Mouse (Mus musculus) thymus, postnatal 14 days (tissue): Measurements from ENCODE around the gene Ehmt2.
"Not testable (repeated sequence)": the region's sequence is repeated elsewhere in the genome, so short reads cannot be mapped to it uniquely, and the experiment has no call there.

ENCODE experiments used
- DNase-seq: peaks from one replicate; pipeline ENCODE4 v3.0.0; 2021

The Ehmt2 gene

DNA sequence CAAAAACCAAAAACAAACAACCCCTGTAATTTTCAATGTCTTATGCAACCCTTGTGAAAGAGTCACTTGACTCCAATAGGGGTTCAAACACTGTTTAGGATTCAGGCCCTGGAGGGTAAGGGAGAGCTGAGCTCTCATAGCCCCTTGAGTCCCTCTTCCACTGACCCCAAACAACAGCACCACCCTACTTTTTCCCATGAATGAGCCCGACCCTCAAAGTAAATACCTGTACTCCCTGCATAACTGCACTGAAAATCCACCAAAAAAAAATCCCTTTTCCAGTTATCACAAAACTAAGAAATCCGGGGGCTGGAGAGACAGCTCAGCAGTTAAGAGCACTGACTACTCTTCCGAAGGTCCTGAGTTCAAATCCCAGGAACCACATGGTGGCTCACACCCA lies 57.6 kb downstream of the Ehmt2 start:
- DNase-seq, result no peak

DNA sequence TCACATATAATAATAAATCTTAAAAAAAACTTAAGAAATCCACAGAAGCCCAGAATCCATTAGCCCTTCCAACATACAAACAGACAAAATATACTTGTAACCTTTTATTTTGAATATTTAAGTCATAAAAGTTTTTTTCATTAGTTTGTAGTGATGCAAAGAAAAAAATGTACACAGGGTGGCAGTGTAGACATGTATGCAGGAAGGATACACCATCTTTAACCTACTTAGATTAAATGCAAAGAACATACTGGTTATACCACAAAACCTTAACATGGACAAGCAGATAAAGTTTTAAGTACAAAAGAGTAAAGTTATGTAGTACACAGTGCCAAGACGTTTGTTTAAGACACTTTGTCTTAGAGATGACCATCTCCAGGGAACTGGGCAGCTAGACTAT lies 58.1 kb downstream of the Ehmt2 start:
- no peak for DNase-seq

DNA sequence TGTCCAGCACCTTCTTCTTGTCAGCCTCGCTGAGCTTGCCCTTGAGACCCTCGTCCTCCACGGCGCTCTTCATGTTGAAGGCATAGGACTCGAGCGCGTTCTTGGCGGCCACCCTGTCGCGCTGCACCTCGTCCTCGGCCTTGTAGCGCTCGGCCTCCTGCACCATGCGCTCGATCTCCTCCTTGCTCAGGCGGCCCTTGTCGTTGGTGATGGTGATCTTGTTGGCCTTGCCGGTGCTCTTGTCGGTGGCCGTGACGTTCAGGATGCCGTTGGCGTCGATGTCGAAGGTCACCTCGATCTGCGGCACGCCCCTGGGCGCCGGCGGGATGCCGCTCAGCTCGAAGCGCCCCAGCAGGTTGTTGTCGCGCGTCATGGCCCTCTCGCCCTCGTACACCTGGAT lies 59.0 kb downstream of the Ehmt2 start:
- not testable (repeated sequence) for DNase-seq

DNA sequence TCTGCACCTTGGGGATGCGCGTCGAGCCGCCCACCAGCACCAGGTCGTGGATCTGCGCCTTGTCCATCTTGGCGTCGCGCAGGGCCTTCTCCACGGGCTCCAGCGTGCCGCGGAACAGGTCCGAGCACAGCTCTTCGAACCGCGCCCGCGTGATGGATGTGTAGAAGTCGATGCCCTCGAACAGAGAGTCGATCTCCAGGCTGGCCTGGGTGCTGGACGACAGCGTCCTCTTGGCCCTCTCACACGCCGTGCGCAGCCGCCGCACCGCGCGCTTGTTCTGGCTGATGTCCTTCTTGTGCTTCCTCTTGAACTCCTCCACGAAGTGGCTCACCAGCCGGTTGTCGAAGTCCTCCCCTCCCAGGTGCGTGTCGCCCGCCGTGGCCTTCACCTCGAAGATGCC lies 59.7 kb downstream of the Ehmt2 start:
- not testable (repeated sequence) for DNase-seq

DNA sequence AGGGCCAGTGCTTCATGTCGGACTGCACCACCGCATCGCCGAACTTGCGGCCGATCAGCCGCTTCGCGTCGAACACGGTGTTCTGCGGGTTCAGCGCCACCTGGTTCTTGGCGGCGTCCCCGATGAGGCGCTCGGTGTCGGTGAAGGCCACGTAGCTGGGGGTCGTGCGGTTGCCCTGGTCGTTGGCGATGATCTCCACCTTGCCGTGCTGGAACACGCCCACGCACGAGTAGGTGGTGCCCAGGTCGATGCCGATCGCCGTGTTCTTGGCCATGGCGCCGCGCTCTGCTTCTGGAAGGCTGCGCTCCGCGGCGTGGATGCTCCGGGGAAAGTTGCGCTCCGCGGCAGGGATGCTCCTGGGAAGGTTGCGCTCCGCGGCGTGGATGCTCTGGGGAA lies 60.5 kb downstream of the Ehmt2 start:
- not testable (repeated sequence) for DNase-seq

DNA sequence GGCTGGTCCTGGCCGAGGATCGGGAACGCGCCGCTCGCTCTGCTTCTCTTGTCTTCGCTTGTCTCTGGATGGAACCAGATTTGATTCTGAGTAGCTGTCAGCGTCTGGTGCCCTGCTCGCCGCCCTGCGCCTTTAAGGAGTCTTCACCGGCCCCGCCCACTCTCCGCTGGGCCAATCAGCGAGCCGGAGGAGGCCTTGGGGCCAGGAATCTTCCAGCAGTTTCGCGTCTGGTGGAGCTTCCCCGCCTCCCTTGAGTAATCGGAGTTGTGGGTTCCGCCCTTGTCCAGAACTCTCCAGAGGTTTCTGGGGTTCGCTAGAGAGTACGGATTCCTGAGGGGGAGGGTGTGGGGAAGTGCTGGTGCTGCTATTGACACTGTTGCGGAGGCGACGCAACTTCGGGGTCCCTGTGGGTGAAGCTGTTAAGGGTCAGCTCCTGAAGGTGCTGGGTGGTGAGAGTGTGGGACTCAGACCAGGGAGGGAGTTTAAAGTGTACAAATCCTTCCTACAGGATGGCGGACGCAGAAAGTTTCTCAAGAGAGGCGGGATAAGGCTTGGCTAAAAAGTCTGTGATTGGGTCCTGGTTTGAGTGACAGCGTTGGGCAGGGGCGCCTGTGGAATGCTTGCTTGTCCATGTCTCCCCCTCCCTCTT lies 61.0 kb downstream of the Ehmt2 start, which contains the start of gene Hspa1b:
Gene Hspa1b, minus strand, starts transcription at position 109 of the 649 bp plus-strand sequence.
- peak; percentile 76 for DNase-seq

DNA sequence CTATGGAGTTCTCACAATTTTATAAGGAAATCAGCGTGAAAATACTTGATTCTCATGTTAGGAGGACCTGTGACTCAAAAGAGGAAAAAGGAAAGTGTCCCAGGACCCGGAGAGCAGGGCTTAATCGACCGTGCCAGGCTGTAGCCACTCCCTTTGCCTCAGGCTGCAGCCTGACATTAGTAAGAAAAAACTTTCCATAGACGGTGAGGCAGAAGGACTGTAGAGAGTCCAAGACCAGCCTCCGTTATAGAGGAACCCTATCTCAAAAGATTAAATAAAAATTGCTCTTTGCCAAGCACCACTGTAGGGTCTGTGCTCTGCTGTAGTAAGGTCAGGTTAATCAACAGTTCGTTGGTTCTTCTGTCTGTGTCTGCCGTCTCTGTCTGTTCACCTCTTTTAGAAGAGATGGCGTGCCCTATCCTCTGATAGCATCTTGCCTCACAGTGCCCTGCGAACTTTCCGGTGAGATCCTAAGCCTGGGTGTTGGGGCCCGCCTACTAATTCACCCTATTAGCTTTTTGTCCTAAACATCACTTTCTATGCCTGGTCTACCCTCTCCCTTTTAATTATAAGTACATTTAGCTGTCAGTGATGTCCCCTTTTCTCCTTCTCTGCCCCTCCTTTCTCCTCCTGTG lies 61.7 kb downstream of the Ehmt2 start:
- DNase-seq, result no peak

DNA sequence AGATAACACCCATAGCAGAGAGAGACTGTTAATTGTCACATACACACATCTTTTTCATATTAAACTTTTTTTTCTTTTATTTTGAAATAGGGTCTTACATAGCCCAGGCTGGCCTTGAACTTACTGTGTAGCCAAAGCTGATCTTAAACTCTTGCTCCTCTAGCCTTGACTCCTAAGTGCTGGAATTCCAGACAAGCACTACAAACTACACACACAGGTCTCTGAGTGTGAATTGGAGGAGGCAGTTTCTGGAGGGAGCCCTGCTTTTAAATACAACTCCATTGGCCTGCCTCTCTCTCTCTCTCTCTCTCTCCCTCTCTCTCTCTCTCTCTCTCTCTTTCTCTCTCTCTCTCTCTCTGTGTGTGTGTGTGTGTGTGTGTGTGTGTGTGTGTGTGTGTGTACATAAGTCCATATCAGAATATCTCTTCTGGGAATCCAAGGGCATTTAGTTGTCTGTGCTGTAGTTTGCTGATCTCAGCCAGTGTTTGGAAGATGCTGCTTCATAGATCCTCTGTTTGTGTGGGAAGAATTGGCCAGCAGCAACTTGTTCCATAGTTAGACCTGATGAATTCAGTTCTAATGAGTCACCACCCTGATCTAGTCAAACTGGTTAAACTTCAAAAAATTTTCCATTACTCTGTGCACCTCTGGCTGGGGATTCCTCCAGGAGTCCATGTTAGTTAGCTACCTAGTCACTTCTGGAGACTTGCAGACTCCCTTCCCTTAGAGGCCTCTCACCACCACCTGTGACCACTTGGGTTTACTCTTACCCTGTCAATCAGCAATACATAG lies 62.6 kb downstream of the Ehmt2 start:
- no peak for DNase-seq

DNA sequence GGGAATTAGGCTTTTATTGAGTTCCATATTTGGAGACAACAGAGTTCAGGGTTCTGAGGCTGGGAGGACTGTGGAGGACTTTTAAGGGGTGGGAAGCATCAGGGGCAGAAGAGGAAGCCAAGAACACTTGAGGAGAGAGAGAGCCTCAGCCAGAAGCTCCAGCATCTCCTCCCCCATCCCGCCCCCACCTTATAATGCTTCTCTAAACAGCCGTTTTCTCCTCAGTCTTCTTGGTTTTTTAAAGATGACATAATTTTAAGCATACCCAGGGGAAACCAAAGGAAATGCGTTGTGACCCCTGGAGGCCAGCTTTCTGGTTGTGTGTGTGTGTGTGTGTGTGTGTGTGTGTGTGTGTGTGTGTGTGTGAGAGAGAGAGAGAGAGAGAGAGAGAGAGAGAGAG lies 63.9 kb downstream of the Ehmt2 start:
- no peak for DNase-seq

DNA sequence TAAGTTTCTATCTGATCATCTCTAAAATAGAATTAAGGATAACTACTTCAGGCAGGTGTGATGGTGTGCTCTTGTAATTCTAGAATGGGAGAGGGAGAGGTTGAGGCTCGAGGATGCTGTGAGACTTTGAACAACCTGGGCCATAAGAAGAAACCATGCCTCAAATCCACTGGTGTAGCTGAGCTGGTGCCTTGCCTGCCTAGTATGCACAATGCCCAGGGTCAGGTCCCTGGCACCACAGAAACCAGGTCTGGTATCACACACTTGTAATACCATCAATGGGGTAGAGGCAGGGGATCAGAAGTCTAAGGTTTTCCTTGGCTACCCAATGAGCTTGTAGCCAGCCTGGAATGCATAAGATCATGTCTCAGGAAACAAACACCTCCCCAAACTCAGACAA lies 64.6 kb downstream of the Ehmt2 start:
- no peak for DNase-seq
